ENCODE assay signal across 8 mouse cellular contexts in genomic region chr7:141176173-141176572, GRCm38 (mm10). TPM values are rescaled to one million over a fixed set of nuclear protein-coding genes. Genes with fewer than 3 reads are reported as not detected.
DNase-seq lines count a peak whose midpoint lies in the region; ATAC-seq and TF ChIP-seq lines count a peak whose summit lies in the region.

No protein-coding gene starts in this region.

- 3% methylated on average over 8 of the region's 8 CpGs for WGBS in forebrain, embryonic 10.5 days
- 1% methylated on average over 8 of the region's 8 CpGs for WGBS in forebrain, embryonic 13.5 days
- 2% methylated on average over 8 of the region's 8 CpGs for WGBS in hindbrain, postnatal 0 days

- intact Hi-C loops in left cerebral cortex, postnatal 36 days (cut with DNase I) = loop anchor here (5.0 kb wide), 2 partner anchors 84 to 269 kb away; no protein-coding TSS in a partner anchor

- H3K4me3 ChIP-seq in forebrain, embryonic 10.5 days = peak overlapping the region; percentile 7; the same call in 1 of the 2 replicates
- no peak overlapping the region for H3K4me3 ChIP-seq in forebrain, embryonic 13.5 days
- H3K4me3 ChIP-seq in hindbrain, postnatal 0 days (ENCODE audit: low read length) = no peak overlapping the region

- no peaks in the 10 kb centered on the region for H3K36me3 ChIP-seq in forebrain, embryonic 10.5 days (replicated peaks)
- no peaks in the 10 kb centered on the region for H3K36me3 ChIP-seq in forebrain, embryonic 13.5 days (ENCODE audit: poor library complexity, severe bottlenecking)
- no peaks in the 10 kb centered on the region for H3K36me3 ChIP-seq in hindbrain, postnatal 0 days (ENCODE audit: insufficient read depth, low read length)

- no peak overlapping the region for H3K4me2 ChIP-seq in forebrain, embryonic 13.5 days
- H3K4me2 ChIP-seq in hindbrain, postnatal 0 days (ENCODE audit: low read depth, low read length) = no peak overlapping the region

- ATAC-seq in forebrain, embryonic 13.5 days = no peak
- ATAC-seq in hindbrain, postnatal 0 days = no peak

- DNase-seq in forebrain, embryonic 10.5 days (ENCODE audit: extremely low spot score, low spot score) = peak; percentile 88
- DNase-seq in cerebellum, adult 11-12 months = peak; percentile 77
- DNase-seq in frontal cortex, adult 2 months (ENCODE audit: extremely low spot score in 1 of 2, low spot score in 1 of 2) = peak; percentile 76 to 96
- peak; percentile 94 for DNase-seq in hindbrain, postnatal 0 days (ENCODE audit: low spot score)
- peak; percentile 75 to 85 for DNase-seq in left cerebral cortex, postnatal 36 days (ENCODE audit: low spot score in 2 of 2)
- DNase-seq in monocyte, adult 2 months (ENCODE audit: low read depth in 1 of 2, low spot score in 2 of 2) = peak; percentile 56 to 76
- peak; percentile 75 to 87 for DNase-seq in spleen, postnatal 14 days (ENCODE audit: low spot score in 2 of 2)

- no peak overlapping the region for H3K27ac ChIP-seq in forebrain, embryonic 10.5 days
- no peak overlapping the region for H3K27ac ChIP-seq in forebrain, embryonic 13.5 days
- H3K27ac ChIP-seq in hindbrain, postnatal 0 days = no peak overlapping the region

- no peak overlapping the region for H3K9ac ChIP-seq in forebrain, embryonic 13.5 days
- no peak overlapping the region for H3K9ac ChIP-seq in hindbrain, postnatal 0 days (replicated peaks; ENCODE audit: low read length)

- peaks cover 22% of the 10 kb centered on the region for H3K4me1 ChIP-seq in forebrain, embryonic 10.5 days
- peaks cover 14% of the 10 kb centered on the region for H3K4me1 ChIP-seq in forebrain, embryonic 13.5 days
- H3K4me1 ChIP-seq in hindbrain, postnatal 0 days (ENCODE audit: insufficient read depth, low read length) = no peaks in the 10 kb centered on the region

- peak; percentile 96 for TF ChIP-seq CTCF in hindbrain, postnatal 0 days (IDR thresholded peaks at IDR 0.05; ENCODE audit: low read depth)

- no peaks in the 10 kb centered on the region; the same call in none of the 2 replicates for H3K27me3 ChIP-seq in forebrain, embryonic 10.5 days (ENCODE audit: poor library complexity, severe bottlenecking)
- H3K27me3 ChIP-seq in forebrain, embryonic 13.5 days = 0 out of 2 replicates have a peak, but pooled peaks cover 4% of the 10 kb centered on the region
- H3K27me3 ChIP-seq in hindbrain, postnatal 0 days (ENCODE audit: insufficient read depth, low read length) = no peaks in the 10 kb centered on the region

- no peaks in the 10 kb centered on the region for H3K9me3 ChIP-seq in forebrain, embryonic 10.5 days
- no peaks in the 10 kb centered on the region for H3K9me3 ChIP-seq in forebrain, embryonic 13.5 days (replicated peaks)
- no peaks in the 10 kb centered on the region for H3K9me3 ChIP-seq in hindbrain, postnatal 0 days (ENCODE audit: low read length)

RNA-seq across cellular contexts. Expression of gene Rnh1, which starts 3.5 kb away (rescaled TPM):
- polyA plus RNA-seq in forebrain, embryonic 10.5 days (2016; fragmentation: Nextera tagmentation; extraction: Ambion mirVana) = 64.2 and 66.6 TPM in 2 replicates
- 40.7 and 45.2 TPM in 2 replicates for polyA plus RNA-seq in forebrain, embryonic 13.5 days (2015; fragmentation: Nextera tagmentation; extraction: Ambion mirVana)
- 34.5 and 36.4 TPM in 2 replicates for polyA plus RNA-seq in frontal cortex, adult 2 months (2012; rRNA removed)
- total RNA-seq in hindbrain, postnatal 0 days (2014; rRNA removed) = 65.2 and 74.3 TPM in 2 replicates
- polyA plus RNA-seq in hindbrain, postnatal 0 days (2015; fragmentation: Nextera tagmentation; extraction: Ambion mirVana) = 55.3 and 55.7 TPM in 2 replicates
- 10 to 100 TPM; 33.6 to 36.2 TPM for total RNA-seq in left cerebral cortex, postnatal 36 days (2021)

RNA-seq across cellular contexts. Expression of gene Hras, which starts 17.6 kb away (rescaled TPM):
- 80.6 and 82.7 TPM in 2 replicates for polyA plus RNA-seq in forebrain, embryonic 10.5 days (2016; fragmentation: Nextera tagmentation; extraction: Ambion mirVana)
- polyA plus RNA-seq in forebrain, embryonic 13.5 days (2015; fragmentation: Nextera tagmentation; extraction: Ambion mirVana) = 67.2 and 73.9 TPM in 2 replicates
- polyA plus RNA-seq in frontal cortex, adult 2 months (2012; rRNA removed) = 243 and 245 TPM in 2 replicates
- 115 and 120 TPM in 2 replicates for total RNA-seq in hindbrain, postnatal 0 days (2014; rRNA removed)
- polyA plus RNA-seq in hindbrain, postnatal 0 days (2015; fragmentation: Nextera tagmentation; extraction: Ambion mirVana) = 189 and 204 TPM in 2 replicates
- total RNA-seq in left cerebral cortex, postnatal 36 days (2021) = 100 to 1,000 TPM; 256 to 304 TPM

RNA-seq across cellular contexts. Expression of gene Lrrc56, which starts 17.8 kb away (rescaled TPM):
- polyA plus RNA-seq in forebrain, embryonic 10.5 days (2016; fragmentation: Nextera tagmentation; extraction: Ambion mirVana) = 15.5 and 15.6 TPM in 2 replicates
- 12.6 and 17.3 TPM in 2 replicates for polyA plus RNA-seq in forebrain, embryonic 13.5 days (2015; fragmentation: Nextera tagmentation; extraction: Ambion mirVana)
- polyA plus RNA-seq in frontal cortex, adult 2 months (2012; rRNA removed) = 4.8 and 5.5 TPM in 2 replicates
- total RNA-seq in hindbrain, postnatal 0 days (2014; rRNA removed) = 9.5 and 19.7 TPM in 2 replicates
- 5.7 and 7.2 TPM in 2 replicates for polyA plus RNA-seq in hindbrain, postnatal 0 days (2015; fragmentation: Nextera tagmentation; extraction: Ambion mirVana)
- 1 to 10 TPM; 3.5 to 4.7 TPM for total RNA-seq in left cerebral cortex, postnatal 36 days (2021)

RNA-seq across cellular contexts. Expression of gene Lmntd2, which starts 37.7 kb away (rescaled TPM):
- polyA plus RNA-seq in forebrain, embryonic 10.5 days (2016; fragmentation: Nextera tagmentation; extraction: Ambion mirVana) = 3.4 and 4.4 TPM in 2 replicates
- 2.1 and 2.3 TPM in 2 replicates for polyA plus RNA-seq in forebrain, embryonic 13.5 days (2015; fragmentation: Nextera tagmentation; extraction: Ambion mirVana)
- 0.17 and 0.20 TPM in 2 replicates for polyA plus RNA-seq in frontal cortex, adult 2 months (2012; rRNA removed)
- total RNA-seq in hindbrain, postnatal 0 days (2014; rRNA removed) = 0.14 TPM in 1 of 2 replicates, not detected in the other
- 0.29 and 0.40 TPM in 2 replicates for polyA plus RNA-seq in hindbrain, postnatal 0 days (2015; fragmentation: Nextera tagmentation; extraction: Ambion mirVana)
- not detected for total RNA-seq in left cerebral cortex, postnatal 36 days (2021)

RNA-seq across cellular contexts. Expression of gene Rassf7, which starts 39.5 kb away (rescaled TPM):
- polyA plus RNA-seq in forebrain, embryonic 10.5 days (2016; fragmentation: Nextera tagmentation; extraction: Ambion mirVana) = 50.8 and 53.8 TPM in 2 replicates
- polyA plus RNA-seq in forebrain, embryonic 13.5 days (2015; fragmentation: Nextera tagmentation; extraction: Ambion mirVana) = 29.4 and 33.8 TPM in 2 replicates
- 1.8 and 2.3 TPM in 2 replicates for polyA plus RNA-seq in frontal cortex, adult 2 months (2012; rRNA removed)
- 24.5 and 35.7 TPM in 2 replicates for total RNA-seq in hindbrain, postnatal 0 days (2014; rRNA removed)
- 19.6 and 23.3 TPM in 2 replicates for polyA plus RNA-seq in hindbrain, postnatal 0 days (2015; fragmentation: Nextera tagmentation; extraction: Ambion mirVana)
- 1 to 10 TPM in 1 of 2 experiments, under 1 TPM in 1; 0.70 to 1.3 TPM for total RNA-seq in left cerebral cortex, postnatal 36 days (2021)
